Mouse (Mus musculus) limb, embryonic 15.5 days (tissue): Measurements from ENCODE around the gene Nrgn. TPM values are rescaled to one million over a fixed set of nuclear protein-coding genes. Genes with fewer than 3 reads are reported as not detected.

Source experiments
- ATAC-seq: fragments of 200-750 bp; cut with Nextera tagmentation; 2 replicates; pipeline ENCODE4 v1.8.0; 2017; ENCODE audit warnings: low read depth, moderate TSS enrichment; ENCODE audit not compliant: insufficient number of reproducible peaks, low FRiP score, low TSS enrichment
- H3K27ac ChIP-seq: fragments of 300-500 bp; sonication (generic); 2 replicates; pipeline ENCODE4 v1.5.1; 2015; ENCODE audit warnings: moderate library complexity, mild to moderate bottlenecking, inconsistent platforms
- H3K27me3 ChIP-seq: fragments of 300-500 bp; sonication (generic); 2 replicates; pipeline ENCODE4 v1.6.1; 2015; ENCODE audit warnings: inconsistent platforms
- H3K36me3 ChIP-seq: fragments of 300-500 bp; sonication (generic); 2 replicates; pipeline ENCODE4 v1.6.1; 2015; ENCODE audit warnings: inconsistent platforms
- H3K4me1 ChIP-seq: fragments of 300-500 bp; sonication (generic); 2 replicates; pipeline ENCODE4 v1.6.1; 2015; ENCODE audit warnings: inconsistent platforms
- H3K4me2 ChIP-seq: fragments of 300-500 bp; sonication (generic); 2 replicates; pipeline ENCODE4 v1.6.1; 2015; ENCODE audit warnings: mild to moderate bottlenecking, inconsistent platforms
- H3K4me3 ChIP-seq: fragments of 300-500 bp; sonication (generic); 2 replicates; pipeline ENCODE4 v1.5.1; 2015; ENCODE audit warnings: mild to moderate bottlenecking, inconsistent platforms
- H3K9ac ChIP-seq: fragments of 300-500 bp; sonication (generic); 2 replicates; pipeline ENCODE4 v1.6.1; 2015; ENCODE audit warnings: inconsistent platforms
- H3K9me3 ChIP-seq: fragments of 300-500 bp; sonication (generic); 2 replicates; pipeline ENCODE4 v1.6.1; 2016; ENCODE audit warnings: inconsistent platforms
- WGBS: fragments of 180-500 bp; shearing (Covaris S2); methylation state at CpG from one replicate; pipeline ENCODE4 v1.1.7; 2015; 5-methylcytosine and 5-hydroxymethylcytosine counted together
- polyA plus RNA-seq: library from polyadenylated mRNA; unstranded; fragments of >200 nt; fragmentation: Nextera tagmentation; extraction: Ambion mirVana; gene quantifications from 2 replicates; pipeline ENCODE4 v1.2.1, GENCODE M21; 2015

Gene Nrgn
- polyA plus RNA-seq, 1 experiment from 2014 or later: 7.4 TPM

GRCm38 (mm10) chr9:37537658-37538250 is 14.9 kb downstream of the Nrgn start:
- H3K27ac ChIP-seq: no peak overlapping the region
- H3K36me3 ChIP-seq: no peaks in the 10 kb centered on the region
- no peak for ATAC-seq
- H3K4me2 ChIP-seq: no peak overlapping the region
- H3K9me3 ChIP-seq: no peaks in the 10 kb centered on the region
- H3K4me1 ChIP-seq: peaks cover 7% of the 10 kb centered on the region; the same call in 1 of the 2 replicates
- H3K4me3 ChIP-seq: no peak overlapping the region
- H3K27me3 ChIP-seq: peaks cover 34% of the 10 kb centered on the region
- WGBS: 73% methylated on average over 5 of the region's 5 CpGs
- no peak overlapping the region for H3K9ac ChIP-seq

- Histone ChIP-seq H3K4me3 (no peak overlapping the region), H3K27me3 (peaks cover 38% of the 10 kb centered on the region), H3K4me1 (peaks cover 7% of the 10 kb centered on the region; the same call in 1 of the 2 replicates), H3K4me2 (no peak overlapping the region), H3K9ac (no peak overlapping the region), H3K27ac (no peak overlapping the region), H3K9me3 (no peaks in the 10 kb centered on the region), H3K36me3 (no peaks in the 10 kb centered on the region)
- 89% methylated on average over 4 of the region's 4 CpGs for WGBS
- ATAC-seq: no peak
Observed at GRCm38 (mm10) chr9:37536851-37537250, 15.9 kb downstream of the Nrgn start.

GRCm38 (mm10) chr9:37530888-37531705 is 21.6 kb downstream of the Nrgn start:
- Histone ChIP-seq H3K4me3 (peak overlapping the region; percentile 33), H3K9me3 (no peaks in the 10 kb centered on the region), H3K27me3 (peaks cover 68% of the 10 kb centered on the region), H3K4me1 (peaks cover 33% of the 10 kb centered on the region), H3K9ac (0 out of 2 replicates have a peak overlapping the region, but pooled peaks have one; percentile 20), H3K4me2 (peak overlapping the region; percentile 53), H3K27ac (no peak overlapping the region; the same call in 1 of the 2 replicates), H3K36me3 (0 out of 2 replicates have a peak, but pooled peaks cover 4% of the 10 kb centered on the region)
- 4% methylated on average over 31 of the region's 31 CpGs for WGBS
- no peak for ATAC-seq

GRCm38 (mm10) chr9:37530031-37530887 is 22.4 kb downstream of the Nrgn start:
- Histone ChIP-seq H3K36me3 (peaks cover 4% of the 10 kb centered on the region; the same call in 1 of the 2 replicates), H3K27me3 (peaks cover 75% of the 10 kb centered on the region), H3K4me1 (peaks cover 33% of the 10 kb centered on the region), H3K9me3 (no peaks in the 10 kb centered on the region), H3K9ac (peak overlapping the region; percentile 27; the same call in 1 of the 2 replicates), H3K4me3 (peak overlapping the region; percentile 33), H3K27ac (0 out of 2 replicates have a peak overlapping the region, but pooled peaks have one; percentile 3), H3K4me2 (peak overlapping the region; percentile 53)
- ATAC-seq: peak; percentile 16; the same call in 1 of the 2 replicates
- WGBS: 2% methylated on average over 32 of the region's 32 CpGs

- peaks cover 33% of the 10 kb centered on the region for H3K4me1 ChIP-seq
- H3K27ac ChIP-seq: peak overlapping the region; percentile 38; the same call in 1 of the 2 replicates
- H3K9me3 ChIP-seq: no peaks in the 10 kb centered on the region
- 31% methylated on average over 9 of the region's 9 CpGs for WGBS
- no peak for ATAC-seq
- H3K9ac ChIP-seq: no peak overlapping the region
- peaks cover 73% of the 10 kb centered on the region for H3K27me3 ChIP-seq
- H3K4me2 ChIP-seq: no peak overlapping the region
- peak overlapping the region; percentile 33 for H3K4me3 ChIP-seq
- H3K36me3 ChIP-seq: peaks cover 6% of the 10 kb centered on the region
Observed at GRCm38 (mm10) chr9:37528225-37528970, 24.3 kb downstream of the Nrgn start.

- Histone ChIP-seq H3K4me2 (peak within 1 kb of the TSS; percentile 25), H3K9me3 (no peaks in the 10 kb centered on the region), H3K36me3 (peaks cover 14% of the 10 kb centered on the region), H3K4me3 (peak within 1 kb of the TSS; percentile 33), H3K27me3 (peaks cover 70% of the 10 kb centered on the region), H3K9ac (no peak within 1 kb of the TSS), H3K4me1 (peaks cover 33% of the 10 kb centered on the region), H3K27ac (peak within 1 kb of the TSS; percentile 38; the same call in 1 of the 2 replicates)
- no peak for ATAC-seq
- WGBS: 7% methylated on average over 41 of the region's 41 CpGs
Observed at GRCm38 (mm10) chr9:37527396-37528224, 25.1 kb downstream of the Nrgn start, which contains the start of gene Esam. Esam (plus strand) TSS chr9:37528078.

GRCm38 (mm10) chr9:37526443-37527395 is 26.0 kb downstream of the Nrgn start:
- H3K9ac ChIP-seq: no peak overlapping the region
- 22% methylated on average over 21 of the region's 21 CpGs for WGBS
- H3K27ac ChIP-seq: no peak overlapping the region
- 0 out of 2 replicates have a peak overlapping the region, but pooled peaks have one; percentile 0 for H3K4me3 ChIP-seq
- peak overlapping the region; percentile 25 for H3K4me2 ChIP-seq
- peaks cover 21% of the 10 kb centered on the region for H3K36me3 ChIP-seq
- peaks cover 33% of the 10 kb centered on the region for H3K4me1 ChIP-seq
- H3K27me3 ChIP-seq: peaks cover 65% of the 10 kb centered on the region
- no peaks in the 10 kb centered on the region for H3K9me3 ChIP-seq
- no peak for ATAC-seq

- H3K4me1 ChIP-seq: peaks cover 23% of the 10 kb centered on the region
- H3K9ac ChIP-seq: no peak overlapping the region
- H3K4me2 ChIP-seq: no peak overlapping the region
- H3K9me3 ChIP-seq: no peaks in the 10 kb centered on the region
- no peak for ATAC-seq
- 82% methylated on average over 2 of the region's 2 CpGs for WGBS
- H3K36me3 ChIP-seq: peaks cover 30% of the 10 kb centered on the region
- H3K4me3 ChIP-seq: no peak overlapping the region
- no peak overlapping the region for H3K27ac ChIP-seq
- peaks cover 53% of the 10 kb centered on the region for H3K27me3 ChIP-seq
Observed at GRCm38 (mm10) chr9:37525461-37525860, 27.2 kb downstream of the Nrgn start.

- no peaks in the 10 kb centered on the region for H3K4me1 ChIP-seq
- ATAC-seq: no peak
- 86% methylated on average over 2 of the region's 2 CpGs for WGBS
- H3K27ac ChIP-seq: no peak overlapping the region
- H3K36me3 ChIP-seq: peaks cover 43% of the 10 kb centered on the region
- no peak overlapping the region for H3K4me2 ChIP-seq
- H3K9me3 ChIP-seq: no peaks in the 10 kb centered on the region
- H3K27me3 ChIP-seq: no peaks in the 10 kb centered on the region
- H3K4me3 ChIP-seq: no peak overlapping the region
- H3K9ac ChIP-seq: no peak overlapping the region
Observed at GRCm38 (mm10) chr9:37519995-37520394, 32.7 kb downstream of the Nrgn start.
